Mouse (Mus musculus): ENCODE measurements around the gene Kcnh6. TPM values are rescaled to one million over a fixed set of nuclear protein-coding genes. Genes with fewer than 3 reads are reported as not detected.
A peak's percentile ranks its signal among the peaks of the same experiment; 100 is the strongest.

Kcnh6 gene
- total RNA-seq (2021) = 0.21 TPM in 1 of 2 replicates, not detected in the other
- long read RNA-seq, partial matches to known transcripts = 0 of 3 reads
- long read RNA-seq, other reads (novel, unspliced or antisense) = 3 of 3 reads

DNA sequence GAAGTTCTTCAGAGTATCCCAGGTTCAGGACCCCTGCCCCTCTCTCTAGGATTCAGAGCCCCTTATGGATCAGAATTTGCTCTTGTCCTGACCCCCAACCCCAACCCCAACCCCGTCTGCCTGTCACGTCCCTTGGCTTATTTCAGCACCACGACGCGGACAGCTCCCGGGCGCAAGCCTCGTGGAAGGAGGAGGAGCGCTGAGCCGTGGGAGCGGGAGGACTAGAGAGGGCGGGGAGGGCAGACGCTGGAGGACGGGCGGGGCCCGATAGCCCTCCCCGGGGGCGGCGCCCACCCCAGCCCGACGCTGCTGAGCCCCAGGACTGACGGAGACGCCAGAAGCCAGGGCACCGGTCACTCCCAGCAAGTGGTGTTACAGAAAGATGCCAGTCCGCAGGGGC lies at the start of gene Kcnh6:
Kcnh6 (plus strand) TSS at position 304 of the 400 bp plus-strand sequence.
- peak; percentile 77 for DNase-seq

DNA sequence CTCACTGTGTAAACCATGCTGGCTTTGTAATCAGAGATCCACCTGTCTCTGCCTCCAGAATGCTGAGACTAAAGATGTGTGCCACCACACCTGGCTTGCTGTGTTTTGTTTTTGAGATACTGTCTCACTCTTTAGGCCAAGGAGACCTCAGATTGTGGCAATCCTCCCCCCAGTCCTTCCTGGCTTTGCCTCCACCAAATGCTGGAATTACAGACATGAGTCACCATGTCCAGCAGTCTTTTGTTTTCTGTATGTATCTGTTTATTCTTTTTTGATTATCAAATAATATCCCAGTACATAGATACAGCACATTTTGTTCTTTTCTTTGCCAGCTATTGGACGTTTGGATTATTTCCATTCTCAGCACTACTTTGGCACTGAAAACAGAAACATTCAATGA lies 49.4 kb upstream of the Kcnh6 start:
- no peak for DNase-seq

DNA sequence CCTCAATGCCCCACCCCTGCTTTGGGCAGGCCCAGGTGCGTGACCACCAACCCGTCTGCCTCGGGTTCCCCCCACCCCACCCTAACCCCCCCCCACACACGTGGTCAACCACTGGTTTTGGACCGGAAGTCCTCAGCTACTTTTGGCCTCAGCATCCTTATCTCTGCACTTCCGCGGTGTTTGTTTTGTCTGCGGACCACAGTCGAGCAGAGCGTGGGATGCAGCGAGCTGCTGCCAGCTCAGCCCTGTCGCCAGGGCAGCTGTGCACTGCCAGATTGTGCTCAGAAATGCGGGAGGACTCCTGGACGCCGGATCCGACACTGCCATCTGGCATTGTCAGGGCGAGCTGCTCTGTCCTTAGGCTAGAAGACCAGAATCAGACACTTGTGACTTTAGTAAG lies 48.6 kb upstream of the Kcnh6 start:
- DNase-seq = no peak

DNA sequence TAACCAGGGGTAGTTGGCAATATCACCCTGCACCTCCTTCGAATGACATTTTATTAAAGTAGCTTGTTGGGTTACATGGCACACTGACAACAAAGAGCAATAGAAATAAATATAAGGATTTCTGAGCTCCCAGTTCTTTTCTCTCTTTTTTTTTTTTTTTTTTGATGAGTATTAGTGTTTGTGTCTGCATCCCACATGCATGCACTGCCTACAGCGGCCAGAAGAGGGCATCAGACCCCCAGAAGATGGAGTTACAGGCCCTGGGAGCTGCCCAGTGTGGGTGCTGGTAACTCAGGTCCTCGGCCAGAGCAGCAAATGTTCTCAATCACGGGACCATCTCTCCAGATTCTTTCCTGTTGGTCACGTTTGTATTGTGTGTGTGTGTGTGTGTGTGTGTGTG lies 43.2 kb upstream of the Kcnh6 start:
- no peak for DNase-seq

DNA sequence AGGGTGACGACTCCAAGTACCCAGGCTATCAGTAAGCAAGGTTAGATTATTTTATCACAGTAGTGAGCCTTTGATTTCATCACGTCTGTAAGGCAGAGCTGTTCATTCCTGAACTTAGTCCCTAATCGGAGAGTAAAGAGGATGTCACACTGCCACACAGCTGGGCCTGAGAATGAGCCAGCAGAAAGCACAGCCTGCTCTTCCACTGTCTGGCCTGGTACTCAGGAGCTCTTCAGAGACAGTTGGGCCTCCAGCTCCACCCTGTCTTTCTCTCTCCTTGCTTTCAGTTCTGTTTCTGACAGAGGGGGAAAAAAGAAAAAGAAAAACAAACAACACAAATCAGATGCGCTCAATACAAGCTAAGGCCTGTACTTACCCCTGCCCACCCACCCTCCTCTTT lies 41.6 kb upstream of the Kcnh6 start:
- DNase-seq = no peak

DNA sequence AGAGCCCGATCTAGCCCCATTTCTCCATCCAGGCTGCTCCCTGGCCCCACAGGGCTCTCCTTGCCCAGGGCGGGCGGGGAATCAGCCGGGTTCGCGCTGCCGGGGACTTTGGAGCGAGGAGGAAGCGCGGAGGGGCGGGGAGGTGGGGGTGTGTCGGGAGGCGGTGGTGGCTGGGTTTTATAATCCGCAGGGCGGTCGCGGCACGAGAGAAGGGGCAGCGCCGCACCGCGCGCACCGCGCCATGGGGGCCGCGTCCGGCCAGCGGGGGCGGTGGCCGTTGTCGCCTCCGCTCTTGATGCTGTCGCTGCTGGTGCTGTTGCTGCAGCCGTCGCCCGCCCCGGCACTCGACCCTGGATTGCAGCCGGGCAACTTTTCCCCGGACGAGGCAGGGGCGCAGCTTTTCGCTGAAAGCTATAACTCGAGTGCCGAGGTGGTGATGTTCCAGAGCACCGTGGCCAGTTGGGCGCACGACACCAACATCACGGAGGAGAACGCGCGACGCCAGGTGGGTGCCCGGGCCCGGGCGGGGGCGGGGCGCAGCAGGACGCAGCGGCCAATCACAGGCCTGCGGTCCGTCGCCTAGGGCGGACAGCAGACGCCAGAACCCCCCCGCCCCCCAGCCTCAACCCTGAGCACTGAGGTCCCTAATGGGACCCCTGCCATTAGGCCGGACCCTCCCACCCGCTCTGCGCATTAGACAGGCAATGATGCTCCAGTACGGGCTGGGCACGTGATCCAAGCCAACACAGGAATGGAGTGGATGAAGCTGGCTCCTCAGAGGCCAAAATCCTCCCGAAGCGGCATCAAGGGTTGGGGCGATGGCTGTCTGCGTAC lies 40.0 kb upstream of the Kcnh6 start, which contains the start of gene Ace:
Ace (plus strand) TSS at position 205 of the 834 bp plus-strand sequence.
- peak; percentile 37 for DNase-seq

DNA sequence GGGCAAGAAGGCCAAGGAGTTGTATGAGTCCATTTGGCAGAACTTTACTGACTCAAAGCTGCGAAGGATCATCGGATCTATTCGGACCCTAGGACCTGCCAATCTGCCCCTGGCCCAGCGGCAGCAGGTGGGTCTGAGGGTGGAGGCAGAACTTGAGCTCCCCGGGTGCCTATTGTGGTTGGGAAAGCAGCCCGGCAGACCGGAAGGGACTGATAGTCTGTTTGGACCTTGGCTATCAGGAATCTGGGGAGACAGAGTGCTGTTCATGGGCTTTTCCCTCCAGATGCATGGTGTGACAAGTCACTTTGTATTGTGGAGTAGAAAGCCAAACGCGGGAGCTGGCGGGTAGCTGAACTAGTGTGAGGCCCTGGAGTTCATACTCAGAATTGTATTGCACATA lies 39.0 kb upstream of the Kcnh6 start:
- no peak for DNase-seq

DNA sequence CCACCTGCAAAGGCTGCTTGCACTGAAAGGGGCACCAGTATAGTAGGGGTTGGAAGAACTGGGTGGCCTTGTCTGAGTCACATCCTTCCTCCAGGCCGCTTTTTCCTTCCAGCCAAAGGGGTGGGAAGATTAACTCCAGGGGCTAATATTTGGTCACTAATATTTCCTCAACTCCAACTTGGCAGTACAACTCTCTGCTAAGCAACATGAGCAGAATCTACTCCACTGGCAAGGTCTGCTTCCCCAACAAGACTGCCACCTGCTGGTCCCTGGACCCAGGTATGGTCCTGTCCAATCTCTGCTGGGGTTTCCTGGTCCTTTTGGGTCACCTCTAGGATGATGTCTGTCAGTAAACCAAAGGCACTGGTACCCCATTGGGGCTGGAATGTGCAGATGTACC lies 38.4 kb upstream of the Kcnh6 start:
- peak; percentile 70 for DNase-seq

DNA sequence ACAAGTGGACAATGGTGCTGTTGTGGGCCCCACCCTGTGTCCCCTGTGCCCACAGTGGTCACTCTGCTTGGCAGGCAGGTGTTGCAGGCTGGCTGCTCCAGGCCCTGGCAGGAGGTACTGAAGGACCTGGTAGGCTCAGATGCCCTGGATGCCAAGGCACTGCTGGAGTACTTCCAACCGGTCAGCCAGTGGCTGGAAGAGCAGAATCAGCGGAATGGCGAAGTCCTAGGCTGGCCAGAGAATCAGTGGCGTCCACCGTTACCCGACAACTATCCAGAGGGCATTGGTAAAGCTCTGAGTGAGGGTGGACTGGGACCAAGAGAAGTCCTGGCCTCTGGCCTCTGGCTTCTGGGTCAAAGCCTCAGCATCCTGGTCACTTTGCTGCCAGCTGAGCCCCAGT lies 33.3 kb upstream of the Kcnh6 start:
- DNase-seq = no peak

DNA sequence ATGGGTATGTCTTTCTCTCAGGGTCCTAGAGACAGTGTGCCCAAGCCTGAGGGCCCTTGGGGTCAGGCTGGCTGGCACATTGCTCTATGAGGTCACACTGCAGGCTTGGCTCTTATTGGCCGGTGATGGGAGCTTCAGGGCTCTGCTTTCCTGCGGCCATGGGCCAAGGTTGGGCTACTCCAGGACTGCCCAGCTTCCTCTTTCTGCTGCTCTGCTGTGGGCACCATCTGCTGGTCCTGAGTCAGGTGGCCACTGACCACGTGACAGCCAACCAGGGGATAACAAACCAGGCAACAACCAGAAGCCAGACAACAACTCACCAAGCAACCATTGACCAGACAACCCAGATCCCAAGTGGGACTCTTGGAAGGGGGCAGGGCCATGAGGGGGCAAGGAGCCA lies 32.9 kb upstream of the Kcnh6 start:
- no peak for DNase-seq

DNA sequence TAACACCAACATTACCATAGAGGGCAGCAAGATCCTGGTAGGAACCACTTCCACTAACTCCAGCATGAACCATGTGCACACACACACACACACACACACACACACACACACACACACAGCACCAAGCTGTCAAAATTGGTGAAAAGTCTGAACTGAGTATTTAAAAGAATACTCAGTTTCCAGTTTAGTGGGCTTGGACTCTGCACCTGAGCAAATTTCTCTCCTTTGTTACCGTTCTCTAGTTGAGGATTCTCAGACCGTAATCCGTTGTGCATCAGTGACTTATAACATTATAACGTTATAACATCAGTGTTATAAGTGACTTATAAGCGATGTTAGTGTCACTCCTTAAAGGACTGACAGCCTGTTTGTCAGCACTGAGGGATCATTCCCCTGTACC lies 32.3 kb upstream of the Kcnh6 start:
- no peak for DNase-seq

DNA sequence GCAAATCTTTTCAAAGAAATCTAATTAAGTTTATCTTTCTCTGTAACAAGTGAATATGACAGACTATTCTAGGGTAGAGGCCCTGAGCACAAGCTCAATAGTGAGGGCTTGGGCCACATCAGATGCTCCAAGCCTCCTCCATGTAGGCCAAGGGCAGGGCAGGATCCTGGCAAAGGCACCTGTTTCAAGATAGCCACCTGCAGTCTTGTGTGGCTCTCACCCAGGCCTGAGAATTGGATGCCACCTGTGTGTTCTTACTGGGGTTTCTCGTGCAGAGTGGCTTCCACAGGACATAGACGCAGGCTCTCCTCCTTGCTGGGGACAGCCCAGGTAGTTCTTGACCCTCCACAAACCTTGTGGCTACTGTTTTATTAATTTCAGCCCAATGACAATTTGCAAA lies 29.7 kb upstream of the Kcnh6 start:
- DNase-seq = no peak

DNA sequence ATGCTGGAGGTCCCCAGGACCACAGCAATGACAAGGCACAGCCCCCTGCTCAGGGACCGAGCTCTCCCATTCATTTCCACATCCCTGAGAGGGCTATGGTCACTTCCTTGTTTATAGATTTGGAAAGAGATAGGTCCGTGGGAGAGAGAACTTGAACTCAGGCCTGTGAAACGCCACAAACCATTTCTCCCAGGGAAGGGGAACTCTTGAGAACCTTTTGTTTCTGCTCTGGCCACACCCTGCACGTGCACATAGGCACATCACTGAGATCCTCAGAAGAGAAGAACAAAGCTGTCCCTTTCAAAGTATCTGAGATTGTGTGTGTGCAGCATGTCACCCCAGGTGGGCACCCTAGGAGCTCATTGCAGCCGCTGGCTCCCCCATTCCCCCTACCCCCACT lies 29.3 kb upstream of the Kcnh6 start:
- DNase-seq = no peak

DNA sequence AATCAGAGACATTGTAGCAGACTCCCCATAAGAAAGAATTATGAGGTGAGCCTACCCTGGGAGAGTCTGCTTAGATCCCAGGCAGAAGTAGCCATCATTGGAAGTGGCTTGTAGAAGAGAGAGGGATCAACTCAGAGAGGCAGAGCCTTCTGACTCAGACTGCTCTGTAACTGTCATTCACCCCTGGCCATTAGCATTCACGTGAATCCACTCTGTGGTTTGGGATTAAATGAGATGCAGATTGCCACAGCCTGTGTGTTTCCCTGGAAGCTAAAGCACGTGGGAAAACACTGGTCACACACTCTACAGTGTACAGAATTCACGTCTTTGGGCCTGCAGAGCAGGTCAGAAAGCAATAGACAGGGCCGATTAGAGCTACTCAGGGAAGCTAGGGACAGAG lies 23.5 kb upstream of the Kcnh6 start:
- DNase-seq = no peak

DNA sequence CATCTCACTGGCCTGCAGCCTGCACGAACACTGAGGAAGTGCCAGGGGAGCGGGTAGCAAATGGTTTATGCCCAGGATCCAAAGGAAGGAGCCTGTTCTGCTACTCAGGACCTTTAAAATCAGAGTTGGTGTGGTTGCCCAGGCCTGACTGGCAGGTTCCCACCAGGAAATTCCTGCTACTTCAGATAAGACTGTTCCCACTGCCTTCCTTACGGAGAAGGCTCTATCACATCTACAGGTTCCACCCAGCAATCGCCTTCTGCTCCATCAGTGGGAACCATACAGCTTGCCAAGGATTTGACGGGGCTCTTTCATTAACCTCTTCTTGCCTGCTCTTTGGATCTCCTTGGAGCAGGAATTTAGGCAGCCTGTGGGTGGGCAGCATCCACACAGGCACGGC lies 20.5 kb upstream of the Kcnh6 start:
- no peak for DNase-seq

DNA sequence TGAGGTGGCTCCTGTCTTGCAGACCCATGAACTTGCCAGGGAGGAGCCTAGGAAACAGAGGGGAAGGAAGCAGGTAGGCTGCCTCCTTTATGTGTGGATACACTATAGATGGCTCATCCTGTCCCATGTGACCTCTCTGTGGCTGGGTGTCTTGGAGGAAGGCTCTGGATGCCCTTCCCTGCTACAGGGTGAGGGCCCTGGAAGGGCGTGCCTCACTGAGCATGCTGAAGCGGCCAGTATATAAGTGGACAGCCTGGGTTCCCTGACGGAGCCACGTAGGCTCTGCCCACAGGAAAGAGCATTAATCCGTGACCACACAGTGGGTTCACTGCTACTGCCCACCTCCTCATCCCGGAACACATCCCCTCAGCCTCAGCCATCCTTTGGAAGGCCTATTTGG lies 18.5 kb upstream of the Kcnh6 start:
- no peak for DNase-seq

DNA sequence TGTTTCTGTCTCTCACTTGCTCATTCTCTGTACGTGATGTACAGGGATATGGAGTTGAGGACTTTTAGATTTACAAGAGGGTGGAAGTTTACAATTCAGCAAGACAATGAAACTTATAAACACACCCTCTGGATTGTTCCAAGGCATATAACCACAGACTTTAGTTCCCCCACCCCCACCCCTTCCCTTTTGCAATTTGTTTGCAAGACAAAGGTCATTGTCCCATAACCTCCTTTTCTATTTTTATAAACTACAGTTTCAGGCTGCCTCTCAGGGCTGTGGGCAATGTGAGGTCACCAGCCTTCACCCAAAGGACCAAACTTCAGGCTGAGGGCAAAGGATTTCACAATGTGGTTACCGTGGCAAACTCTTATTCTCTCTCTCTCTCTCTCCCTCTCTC lies 17.7 kb upstream of the Kcnh6 start:
- DNase-seq = no peak

DNA sequence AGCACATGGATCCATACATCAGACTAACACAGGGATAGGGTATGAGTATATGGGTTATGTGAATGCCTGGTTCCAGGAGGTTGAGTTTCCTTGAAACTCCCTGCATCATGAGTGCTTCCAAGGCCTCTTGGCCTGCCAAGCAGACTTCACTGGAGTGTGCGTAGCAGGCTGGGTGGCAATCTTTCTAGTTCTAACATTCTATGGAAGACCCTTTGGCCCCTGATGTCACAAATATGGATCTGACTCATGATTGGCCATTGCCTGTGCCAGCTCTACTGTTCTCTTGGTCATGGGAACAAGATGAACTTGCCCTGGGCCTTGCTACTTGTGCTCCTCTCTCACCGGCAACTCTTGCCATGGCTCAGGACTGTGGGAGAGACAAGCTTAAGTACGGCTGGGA lies 13.5 kb upstream of the Kcnh6 start, which contains the start of gene Ace3:
Ace3 (plus strand) TSS at position 301 of the 400 bp plus-strand sequence.
- no peak for DNase-seq

DNA sequence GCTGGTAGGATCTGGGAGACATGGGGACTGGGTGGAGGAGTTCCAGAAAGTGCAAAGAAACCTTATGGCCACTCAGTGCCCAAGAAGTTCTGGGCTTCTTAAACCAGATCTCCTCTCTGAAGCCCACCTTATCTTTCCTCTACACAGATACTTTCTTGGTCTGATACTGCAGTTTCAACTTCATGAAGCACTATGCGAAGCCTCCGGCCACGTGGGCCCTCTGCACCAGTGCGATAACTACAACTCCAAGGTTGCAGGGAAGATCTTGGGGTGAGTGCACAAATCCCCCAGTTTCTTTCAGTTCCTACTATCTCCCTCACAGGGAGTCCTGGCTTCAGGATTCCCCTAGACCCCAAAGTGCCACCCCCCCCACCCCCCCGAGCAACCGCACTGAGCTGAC lies 7.9 kb upstream of the Kcnh6 start:
- DNase-seq = no peak

DNA sequence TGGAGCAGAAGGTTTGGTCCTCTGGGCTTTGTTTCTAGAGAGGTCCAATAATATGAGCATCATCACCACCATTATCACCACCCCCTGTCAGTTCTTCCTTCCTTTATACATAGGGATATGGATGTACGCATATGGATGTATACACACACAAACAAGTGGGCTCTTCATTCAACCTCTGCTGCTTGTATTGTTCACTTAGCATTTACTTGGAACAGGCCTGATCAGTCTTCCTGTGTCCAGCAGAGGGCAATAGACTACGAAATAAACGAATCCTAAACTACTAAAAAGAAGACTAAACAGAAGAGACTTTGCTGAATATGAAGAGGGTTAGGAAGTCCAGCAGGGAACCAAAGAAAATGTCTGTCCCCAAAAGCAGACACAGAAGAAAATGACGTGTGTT lies 6.2 kb upstream of the Kcnh6 start:
- no peak for DNase-seq

DNA sequence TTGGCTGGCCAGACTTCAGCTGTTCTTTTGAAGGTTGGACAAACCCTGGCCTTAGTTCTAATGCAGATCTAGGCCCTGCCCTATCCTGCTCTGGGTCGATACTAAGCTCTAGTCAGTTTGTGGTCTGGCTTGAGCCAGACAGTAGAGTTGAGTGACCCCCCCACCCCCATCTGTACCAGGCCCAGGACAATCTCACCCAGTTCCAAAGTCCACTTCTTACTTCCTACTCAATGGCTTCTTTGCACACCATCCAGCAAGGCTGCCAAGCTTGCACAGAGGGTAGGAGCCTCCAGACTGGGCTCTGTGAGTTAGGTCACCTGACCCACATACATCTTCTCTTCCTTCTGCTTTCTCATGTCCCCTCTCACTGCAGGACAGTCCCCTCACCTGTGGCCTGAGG lies 3.3 kb upstream of the Kcnh6 start:
- DNase-seq = no peak

DNA sequence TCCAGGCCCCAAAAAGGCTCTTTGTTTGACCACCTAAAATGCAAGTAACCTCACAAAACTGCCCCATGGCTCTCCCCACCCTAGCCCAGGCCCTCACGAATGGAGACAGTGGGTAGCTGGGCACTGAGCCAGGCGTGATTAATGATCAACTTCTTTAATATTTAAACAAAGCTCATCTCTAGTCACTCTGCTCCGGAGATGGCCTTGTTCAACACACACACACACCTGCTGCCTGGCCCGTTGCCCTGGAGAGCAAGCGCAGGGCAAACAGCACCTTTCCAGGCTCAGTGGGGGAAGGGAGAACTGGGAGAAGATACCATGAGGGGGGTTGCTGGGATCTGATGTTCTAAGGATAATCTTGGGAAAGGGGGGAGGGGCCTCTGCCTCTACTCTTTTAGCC lies 2.0 kb upstream of the Kcnh6 start:
- DNase-seq = no peak

DNA sequence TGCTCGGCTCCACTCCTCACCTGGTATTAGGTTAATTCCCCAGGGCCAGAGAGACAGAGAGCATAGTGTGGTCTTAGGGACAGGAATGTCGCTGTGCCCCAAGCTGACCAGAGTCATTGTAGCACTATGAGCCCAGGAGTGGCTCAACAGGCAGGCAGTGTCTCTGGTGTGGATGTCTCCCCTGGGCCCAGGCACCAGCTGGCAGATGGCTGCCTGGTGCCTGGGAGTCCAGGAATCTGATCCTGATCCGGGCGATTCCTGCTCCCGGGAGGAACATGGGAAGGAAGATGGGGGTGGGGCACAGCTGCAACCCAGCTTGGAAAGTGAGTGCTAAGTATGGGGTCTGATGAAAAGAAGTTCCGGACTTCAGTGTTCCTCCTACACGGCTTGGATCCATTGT lies 4.8 kb downstream of the Kcnh6 start:
- no peak for DNase-seq

DNA sequence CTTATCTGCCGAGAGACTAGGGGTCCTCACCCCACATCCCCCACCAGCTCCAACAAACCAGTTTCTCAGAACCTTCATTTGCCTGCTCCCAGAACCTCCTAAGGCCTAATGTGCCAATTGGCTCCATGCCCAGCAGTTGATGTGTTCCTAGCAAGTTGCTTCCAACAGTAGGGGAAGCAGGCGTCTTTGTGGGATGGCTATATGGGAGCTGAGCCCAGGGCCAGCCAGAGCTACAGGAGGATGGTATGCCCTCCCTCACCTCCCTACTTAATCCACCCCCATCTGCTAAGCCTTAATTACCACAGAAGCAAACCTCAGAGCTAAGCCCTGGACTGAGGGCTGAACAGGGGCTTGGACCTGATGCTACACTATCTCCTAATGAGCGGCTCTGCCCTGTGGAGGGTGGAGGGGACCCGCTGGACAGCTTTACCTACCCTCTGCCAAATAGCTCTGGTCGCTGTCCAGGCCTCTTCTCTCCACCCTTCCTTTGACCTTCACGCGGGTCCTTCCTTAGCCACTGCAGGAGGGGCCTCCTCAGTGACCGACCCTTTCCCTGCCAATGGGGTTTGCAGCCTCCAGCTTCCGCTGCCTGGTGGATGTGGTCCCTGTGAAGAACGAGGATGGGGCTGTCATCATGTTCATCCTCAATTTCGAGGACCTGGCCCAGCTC lies 5.8 kb downstream of the Kcnh6 start:
- DNase-seq = peak; percentile 42

All from adrenal gland, postnatal 25 days (tissue).